Mouse (Mus musculus) limb, embryonic 14.5 days (tissue): ENCODE results near the gene Matn1. TPM values are rescaled to one million over a fixed set of nuclear protein-coding genes. Genes with fewer than 3 reads are reported as not detected.

Experiments
- ATAC-seq: fragments of 200-750 bp; cut with Nextera tagmentation; 2 replicates; pipeline ENCODE4 v1.8.0; 2017; ENCODE audit warnings: low read depth, moderate number of reproducible peaks, moderate TSS enrichment; ENCODE audit not compliant: low FRiP score
- DNase-seq: peaks from one replicate; pipeline ENCODE4 v3.0.0-alpha.2; 2015; ENCODE audit warnings: low spot score
- H3K27ac ChIP-seq: fragments of 300-500 bp; sonication (generic); replicated peaks from 2 replicates; pipeline ENCODE4 v1.5.1; 2014; ENCODE audit warnings: low read depth, mild to moderate bottlenecking, low read length, moderate library complexity, mixed read lengths
- H3K27me3 ChIP-seq: fragments of 300-500 bp; sonication (generic); 2 replicates; pipeline ENCODE4 v1.6.1; 2014; ENCODE audit warnings: low read length, mixed read lengths; ENCODE audit not compliant: control insufficient read depth, insufficient read depth
- H3K36me3 ChIP-seq: fragments of 300-500 bp; sonication (generic); 2 replicates; pipeline ENCODE4 v1.6.1; 2014; ENCODE audit warnings: mild to moderate bottlenecking, low read length, moderate library complexity, mixed read lengths; ENCODE audit not compliant: control insufficient read depth, insufficient read depth
- H3K4me1 ChIP-seq: fragments of 300-500 bp; sonication (generic); 2 replicates; pipeline ENCODE4 v1.6.1; 2014; ENCODE audit warnings: antibody characterized with exemption, low read length, mixed read lengths; ENCODE audit not compliant: control insufficient read depth, insufficient read depth
- H3K4me2 ChIP-seq: fragments of 300-500 bp; sonication (generic); replicated peaks from 2 replicates; pipeline ENCODE4 v1.6.1; 2014; ENCODE audit warnings: low read depth, mild to moderate bottlenecking, low read length, moderate library complexity; ENCODE audit not compliant: severe bottlenecking
- H3K4me3 ChIP-seq: fragments of 300-500 bp; sonication (generic); replicated peaks from 2 replicates; pipeline ENCODE4 v1.5.1; 2014; ENCODE audit warnings: low read length
- H3K9ac ChIP-seq: fragments of 300-500 bp; sonication (generic); 2 replicates; pipeline ENCODE4 v1.6.1; 2014; ENCODE audit warnings: mild to moderate bottlenecking, low read depth, low read length, moderate library complexity; ENCODE audit not compliant: severe bottlenecking
- H3K9me3 ChIP-seq: fragments of 300-500 bp; sonication (generic); 2 replicates; pipeline ENCODE4 v1.6.1; 2016; ENCODE audit warnings: low read length; ENCODE audit not compliant: control insufficient read depth
- POLR2A ChIP-seq: fragments of 200-500 bp; IDR thresholded peaks from 2 replicates; pipeline ENCODE4 v1.8.0; 2012; ENCODE audit warnings: inconsistent platforms, mild to moderate bottlenecking, moderate library complexity, borderline replicate concordance; ENCODE audit not compliant: insufficient read depth, insufficient read length; ENCODE audit errors: extremely low read depth
- WGBS: fragments of 180-500 bp; shearing (Covaris S2); extraction: QIAGEN DNeasy Blood & Tissue Kit; methylation state at CpG from one replicate; pipeline ENCODE4 v1.1.7; 2014; 5-methylcytosine and 5-hydroxymethylcytosine counted together
- polyA plus RNA-seq, 2 experiments: library from polyadenylated mRNA; depleted of rRNA in 1 of 2; stranded (reverse) in 1 of 2; unstranded in 1 of 2; fragments of >200 nt; fragmentation: Nextera tagmentation in 1 of 2; extraction: Ambion mirVana in 1 of 2; gene quantifications; 2 replicates each; pipeline versions ENCODE4 v1.2.1 to v1.2.3; 2012 to 2014

Gene Matn1
- polyA plus RNA-seq, 2 experiments: 113 to 471 TPM

DNA sequence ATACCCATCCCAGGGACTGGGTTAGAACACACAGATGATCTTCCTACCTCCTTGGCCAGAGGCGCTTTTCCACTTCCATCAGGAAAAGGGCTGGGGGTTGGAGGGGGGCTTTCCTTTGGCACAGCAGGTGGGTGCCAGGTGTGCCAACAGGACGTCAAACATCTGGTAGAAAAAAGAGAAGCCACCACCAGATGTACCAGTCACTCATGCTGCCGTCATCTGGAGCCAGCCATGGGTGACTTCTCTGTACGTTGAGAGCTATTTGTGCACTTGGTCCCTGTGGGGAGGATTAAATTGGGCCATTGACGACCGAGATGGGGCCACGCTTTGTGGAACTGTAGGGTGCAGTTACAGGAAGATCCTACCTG lies 28.5 kb upstream of the Matn1 start:
- Histone ChIP-seq H3K9ac (no peak overlapping the region), H3K4me1 (peaks cover 9% of the 10 kb centered on the region; the same call in 1 of the 2 replicates), H3K36me3 (no peaks in the 10 kb centered on the region), H3K27me3 (no peaks in the 10 kb centered on the region), H3K4me2 (no peak overlapping the region), H3K9me3 (no peaks in the 10 kb centered on the region), H3K27ac (no peak overlapping the region), H3K4me3 (no peak overlapping the region)
- DNase-seq: no peak
- ATAC-seq: no peak
- no peak for TF ChIP-seq POLR2A
- WGBS: 47% methylated on average over 7 of the region's 7 CpGs

DNA sequence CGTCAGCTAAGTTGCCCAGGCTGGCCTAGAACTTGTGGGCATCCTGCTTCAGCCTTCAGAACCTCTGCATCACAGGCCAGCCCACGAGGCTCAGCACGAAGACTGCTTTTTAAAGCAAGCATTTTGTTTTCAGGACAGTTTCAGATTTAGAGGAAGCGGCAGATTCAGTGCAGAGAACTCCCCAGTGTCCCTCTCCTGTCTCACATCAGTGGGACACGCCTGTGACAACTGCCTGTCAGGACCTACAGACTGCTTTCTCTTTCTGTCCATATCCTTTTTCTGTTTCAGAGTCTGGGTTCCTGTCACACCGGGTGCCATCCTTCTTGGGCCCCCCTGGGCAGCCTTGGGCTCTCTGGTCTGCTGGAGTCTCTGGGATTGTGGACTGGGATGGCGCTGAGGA lies 27.5 kb upstream of the Matn1 start:
- no peak overlapping the region for H3K27ac ChIP-seq
- WGBS: 81% methylated on average over 7 of the region's 7 CpGs

DNA sequence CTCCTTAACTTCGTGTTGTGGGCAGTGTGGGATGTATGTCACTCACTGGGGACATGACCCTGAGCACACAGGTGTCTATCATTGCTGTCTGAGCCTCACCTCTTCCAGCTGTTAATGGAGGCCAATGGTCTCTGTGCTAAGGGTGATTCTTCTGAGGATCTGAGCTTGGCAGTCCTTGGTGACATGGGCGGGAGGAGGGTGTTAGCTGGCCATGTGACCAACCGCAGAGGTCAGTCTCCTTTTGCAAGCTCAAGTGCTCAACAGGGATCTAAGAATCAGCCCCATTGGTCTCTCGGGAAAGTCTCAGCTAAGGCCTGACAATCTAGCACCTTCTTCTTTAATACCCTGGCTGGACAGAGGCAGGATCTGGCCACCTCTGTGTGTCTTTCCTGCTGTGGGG lies 26.6 kb upstream of the Matn1 start:
- 66% methylated on average over 4 of the region's 4 CpGs for WGBS
- Histone ChIP-seq H3K4me1 (0 out of 2 replicates have a peak, but pooled peaks cover 12% of the 10 kb centered on the region), H3K27ac (no peak overlapping the region), H3K27me3 (no peaks in the 10 kb centered on the region), H3K4me2 (no peak overlapping the region), H3K36me3 (no peaks in the 10 kb centered on the region), H3K9ac (no peak overlapping the region), H3K4me3 (no peak overlapping the region), H3K9me3 (no peaks in the 10 kb centered on the region)
- ATAC-seq (no peak), DNase-seq (no peak)
- no peak for TF ChIP-seq POLR2A

More for the DNA sequence above, 27.5 kb upstream of the Matn1 start:
- Histone ChIP-seq H3K4me3 (no peak overlapping the region), H3K4me1 (0 out of 2 replicates have a peak, but pooled peaks cover 12% of the 10 kb centered on the region), H3K27me3 (no peaks in the 10 kb centered on the region), H3K36me3 (no peaks in the 10 kb centered on the region), H3K9ac (no peak overlapping the region), H3K9me3 (no peaks in the 10 kb centered on the region), H3K4me2 (no peak overlapping the region)
- DNase-seq (no peak), ATAC-seq (no peak)
- no peak for TF ChIP-seq POLR2A

GRCm38 (mm10) chr4:130918805-130919749 lies 25.1 kb upstream of the Matn1 start:
- Histone ChIP-seq H3K9me3 (no peaks in the 10 kb centered on the region), H3K4me3 (no peak overlapping the region), H3K9ac (no peak overlapping the region), H3K4me2 (no peak overlapping the region), H3K27me3 (no peaks in the 10 kb centered on the region), H3K36me3 (no peaks in the 10 kb centered on the region), H3K27ac (no peak overlapping the region), H3K4me1 (0 out of 2 replicates have a peak, but pooled peaks cover 7% of the 10 kb centered on the region)
- DNase-seq: no peak
- 74% methylated on average over 10 of the region's 10 CpGs for WGBS
- no peak for ATAC-seq
- no peak for TF ChIP-seq POLR2A

DNA sequence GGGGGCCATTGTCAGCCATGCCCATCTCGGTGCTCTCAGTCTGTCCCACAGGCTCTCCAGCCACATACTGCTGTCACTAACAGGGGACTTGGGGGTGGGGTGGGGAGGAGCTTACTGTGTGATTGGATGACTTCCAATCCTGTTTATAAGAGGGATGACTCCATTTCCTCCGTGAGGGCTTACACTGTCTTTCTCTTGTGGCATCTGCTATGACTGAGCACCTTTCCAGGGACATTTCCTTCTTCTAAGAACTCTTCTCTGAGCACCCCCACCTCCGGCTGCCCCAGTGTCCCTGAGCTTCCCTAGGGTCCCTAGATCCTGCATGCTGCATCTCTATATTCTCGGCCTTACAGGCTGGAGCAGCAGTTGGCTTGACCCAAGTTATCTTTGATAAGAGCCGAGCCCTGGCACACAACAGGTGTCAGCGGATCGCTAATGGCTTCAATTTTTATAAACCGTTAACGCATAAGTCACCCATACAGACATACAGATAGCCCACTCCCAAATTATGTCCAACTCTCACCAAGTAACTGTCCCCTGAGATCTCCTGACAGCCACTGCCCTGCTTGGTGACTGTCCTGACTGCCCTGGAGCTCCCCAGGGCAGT lies 24.3 kb upstream of the Matn1 start:
- no peaks in the 10 kb centered on the region for H3K9me3 ChIP-seq
- H3K27me3 ChIP-seq: no peaks in the 10 kb centered on the region
- no peak for DNase-seq
- no peak for TF ChIP-seq POLR2A
- H3K36me3 ChIP-seq: no peaks in the 10 kb centered on the region
- WGBS: 66% methylated on average over 9 of the region's 9 CpGs
- ATAC-seq: no peak
- no peak overlapping the region for H3K9ac ChIP-seq
- 0 out of 2 replicates have a peak, but pooled peaks cover 7% of the 10 kb centered on the region for H3K4me1 ChIP-seq
- no peak overlapping the region for H3K4me2 ChIP-seq
- H3K27ac ChIP-seq: no peak overlapping the region
- H3K4me3 ChIP-seq: no peak overlapping the region
